Mouse (Mus musculus): Measurements from ENCODE around the gene Ptcra. TPM values are rescaled to one million over a fixed set of nuclear protein-coding genes. Genes with fewer than 3 reads are reported as not detected.

Ptcra gene
- total and polyA plus RNA-seq, 3 experiments: 0.17 to 0.56 (median 0.34) TPM

GRCm38 (mm10) chr17:46773278-46774130, 10.0 kb upstream of the Ptcra start:
- Histone ChIP-seq H3K27me3 (replicated peaks) (no peaks in the 10 kb centered on the region), H3K79me2 (replicated peaks; ENCODE audit: control insufficient read depth, extremely low read depth, insufficient read depth, poor library complexity, severe bottlenecking) (peaks cover 4% of the 10 kb centered on the region), H3K4me3 (replicated peaks in 1 of 3; ENCODE audit: low read depth in 2 of 3, low read length in 2 of 3, poor library complexity in 1 of 3) (peak overlapping the region; percentile 62 to 88 (median 86)), H3K36me3 (replicated peaks in 1 of 2; ENCODE audit: control insufficient read depth in 1 of 2, insufficient read depth in 1 of 2, low read length in 1 of 2) (peaks cover 36 to 40% of the 10 kb centered on the region in 2 experiments), H3K4me2 (ENCODE audit: insufficient read depth, low read depth, poor library complexity, severe bottlenecking) (peak overlapping the region; percentile 87), H3K4me1 (ENCODE audit: control insufficient read depth in 1 of 2, insufficient read depth in 2 of 2) (peaks cover 3 to 22% of the 10 kb centered on the region in 2 experiments; a peak in 3 of 4 replicates), H3K9me3 (replicated peaks; ENCODE audit: low read length) (no peaks in the 10 kb centered on the region), H3K9ac (ENCODE audit: insufficient read depth, low read depth) (peak overlapping the region; percentile 61), H3K27ac (ENCODE audit: insufficient read depth, low read depth) (peak overlapping the region; percentile 85)
- dilution Hi-C loops (cut with MboI; ENCODE audit: extremely low pct_ligation_motif_present, extremely low pct_unique_long_range_greater_than_20kb, low sequenced_read_pairs): no loop called here
- TF ChIP-seq ELF1 (IDR thresholded peaks at IDR 0.05; ENCODE audit: low read depth, low read length): peak; percentile 39; the same call in 1 of the 2 replicates
- peak; percentile 83 for TF ChIP-seq MAZ (IDR thresholded peaks at IDR 0.05; ENCODE audit: low read depth, low read length)
- TF ChIP-seq GABPA (IDR thresholded peaks at IDR 0.05; ENCODE audit: insufficient replicate concordance, low read depth, low read length): no peak
- TF ChIP-seq POLR2A (IDR thresholded peaks at IDR 0.05; ENCODE audit: low read depth, low read length): peak; percentile 54
- peak; percentile 23 to 61; a peak in 3 of 4 replicates for TF ChIP-seq CTCF (conservative IDR thresholded peaks at IDR 0.05 in 1 of 2, IDR thresholded peaks at IDR 0.05 in 1 of 2; ENCODE audit: low read depth in 2 of 2, low read length in 2 of 2)
- TF ChIP-seq CHD2 (IDR thresholded peaks at IDR 0.05; ENCODE audit: low read length): peak; percentile 68
- no peak for TF ChIP-seq CHD1 (IDR thresholded peaks at IDR 0.05; ENCODE audit: low read depth, low read length)
- peak; percentile 30 for TF ChIP-seq RAD21 (IDR thresholded peaks at IDR 0.05; ENCODE audit: low read depth, low read length)
- TF ChIP-seq SMC3 (IDR thresholded peaks at IDR 0.05; ENCODE audit: low read depth, low read length): peak; percentile 33
- peak; percentile 97 for TF ChIP-seq POLR2AphosphoS2 (IDR thresholded peaks at IDR 0.05; ENCODE audit: low read depth, low read length)
- TF ChIP-seq ZMIZ1 (IDR thresholded peaks at IDR 0.05; ENCODE audit: low read depth, low read length): peak; percentile 83
- peak; percentile 65 for DNase-seq (ENCODE audit: extremely low read depth)
- in situ Hi-C loops (cut with MboI; ENCODE audit: low pct_ligation_motif_present, low pct_unique_long_range_greater_than_20kb, low sequenced_read_pairs): loop anchor here (5.0 kb wide), 2 partner anchors 36 to 121 kb away; partner anchors contain the start of gene Cul7

GRCm38 (mm10) chr17:46772404-46773277, 9.1 kb upstream of the Ptcra start, which contains the start of gene 2310039H08Rik:
2310039H08Rik (plus strand) TSS chr17:46772635.
- Histone ChIP-seq H3K4me2 (ENCODE audit: insufficient read depth, low read depth, poor library complexity, severe bottlenecking) (peak within 1 kb of the TSS; percentile 87), H3K79me2 (replicated peaks; ENCODE audit: control insufficient read depth, extremely low read depth, insufficient read depth, poor library complexity, severe bottlenecking) (no peaks in the 10 kb centered on the region; the same call in 1 of the 2 replicates), H3K36me3 (replicated peaks in 1 of 2; ENCODE audit: control insufficient read depth in 1 of 2, insufficient read depth in 1 of 2, low read length in 1 of 2) (peaks cover 27 to 32% of the 10 kb centered on the region in 2 experiments), H3K4me1 (ENCODE audit: control insufficient read depth in 1 of 2, insufficient read depth in 2 of 2) (peaks cover 8 to 27% of the 10 kb centered on the region in 2 experiments), H3K27me3 (replicated peaks) (no peaks in the 10 kb centered on the region), H3K27ac (ENCODE audit: insufficient read depth, low read depth) (peak within 1 kb of the TSS; percentile 85), H3K9me3 (replicated peaks; ENCODE audit: low read length) (no peaks in the 10 kb centered on the region), H3K4me3 (replicated peaks in 1 of 3; ENCODE audit: low read depth in 2 of 3, low read length in 2 of 3, poor library complexity in 1 of 3) (peak within 1 kb of the TSS; percentile 67 to 88 (median 86)), H3K9ac (ENCODE audit: insufficient read depth, low read depth) (peak within 1 kb of the TSS; percentile 64)
- in situ Hi-C loops (cut with MboI; ENCODE audit: low pct_ligation_motif_present, low pct_unique_long_range_greater_than_20kb, low sequenced_read_pairs) (loop anchor here (5.0 kb wide), 2 partner anchors 35 to 120 kb away; partner anchors contain the start of gene Cul7), dilution Hi-C loops (cut with MboI; ENCODE audit: extremely low pct_ligation_motif_present, extremely low pct_unique_long_range_greater_than_20kb, low sequenced_read_pairs) (no loop called here)
- DNase-seq (ENCODE audit: extremely low read depth): peak; percentile 91
- peak; percentile 44 for TF ChIP-seq NRF1 (IDR thresholded peaks at IDR 0.05; ENCODE audit: low read depth, low read length)
- 0 out of 2 replicates have a peak, but pooled peaks have one; percentile 19 for TF ChIP-seq ETS1 (conservative IDR thresholded peaks at IDR 0.05; ENCODE audit: low read depth, low read length)
- TF ChIP-seq TCF12 (IDR thresholded peaks at IDR 0.05; ENCODE audit: low read depth, low read length): peak; percentile 87
- TF ChIP-seq RAD21 (IDR thresholded peaks at IDR 0.05; ENCODE audit: low read depth, low read length): no peak
- peak; percentile 67 for TF ChIP-seq CHD2 (IDR thresholded peaks at IDR 0.05; ENCODE audit: low read length)
- no peak for TF ChIP-seq USF1 (IDR thresholded peaks at IDR 0.05; ENCODE audit: low read depth, low read length)
- peak; percentile 92 for TF ChIP-seq POLR2A (IDR thresholded peaks at IDR 0.05; ENCODE audit: low read depth, low read length)
- TF ChIP-seq KAT2A (IDR thresholded peaks at IDR 0.05; ENCODE audit: insufficient replicate concordance, low read length): peak; percentile 77; the same call in 1 of the 2 replicates
- peak; percentile 95 for TF ChIP-seq ZMIZ1 (IDR thresholded peaks at IDR 0.05; ENCODE audit: low read depth, low read length)
- no peak; the same call in 1 of the 2 replicates for TF ChIP-seq USF2 (conservative IDR thresholded peaks at IDR 0.05; ENCODE audit: low read depth, low read length)
- TF ChIP-seq ZC3H11A (IDR thresholded peaks at IDR 0.05; ENCODE audit: low read depth, low read length): no peak
- peak; percentile 56; the same call in 1 of the 2 replicates for TF ChIP-seq UBTF (IDR thresholded peaks at IDR 0.05; ENCODE audit: low read depth, low read length)
- TF ChIP-seq JUND (conservative IDR thresholded peaks at IDR 0.05; ENCODE audit: low read depth, low read length): no peak
- peak; percentile 5; the same call in 1 of the 2 replicates for TF ChIP-seq SMC3 (IDR thresholded peaks at IDR 0.05; ENCODE audit: low read depth, low read length)
- peak; percentile 26; the same call in 1 of the 2 replicates for TF ChIP-seq IRF4 (IDR thresholded peaks at IDR 0.05; ENCODE audit: low read depth, low read length)
- TF ChIP-seq ELF1 (IDR thresholded peaks at IDR 0.05; ENCODE audit: low read depth, low read length): peak; percentile 88
- peak; percentile 83 for TF ChIP-seq HCFC1 (IDR thresholded peaks at IDR 0.05; ENCODE audit: low read depth, low read length)
- TF ChIP-seq GABPA (IDR thresholded peaks at IDR 0.05; ENCODE audit: insufficient replicate concordance, low read depth, low read length): no peak
- TF ChIP-seq E2F4 (IDR thresholded peaks at IDR 0.05; ENCODE audit: insufficient replicate concordance, low read depth, low read length): 0 out of 2 replicates have a peak, but pooled peaks have one; percentile 3
- no peak; the same call in 1 of the 2 replicates for TF ChIP-seq ZNF384 (IDR thresholded peaks at IDR 0.05; ENCODE audit: low read depth, low read length)
- TF ChIP-seq NELFE (IDR thresholded peaks at IDR 0.05; ENCODE audit: low read depth, low read length): peak; percentile 87
- TF ChIP-seq CHD1 (IDR thresholded peaks at IDR 0.05; ENCODE audit: low read depth, low read length): peak; percentile 95; the same call in 1 of the 2 replicates
